Mouse (Mus musculus) neural tube, embryonic 10.5 days (tissue): Measurements from ENCODE around the gene Cttnbp2.

Experiments used
- DNase-seq: peaks from one replicate; pipeline ENCODE4 v3.0.0-alpha.2; 2017; ENCODE audit warnings: low spot score; ENCODE audit errors: extremely low spot score

Cttnbp2 gene

DNA sequence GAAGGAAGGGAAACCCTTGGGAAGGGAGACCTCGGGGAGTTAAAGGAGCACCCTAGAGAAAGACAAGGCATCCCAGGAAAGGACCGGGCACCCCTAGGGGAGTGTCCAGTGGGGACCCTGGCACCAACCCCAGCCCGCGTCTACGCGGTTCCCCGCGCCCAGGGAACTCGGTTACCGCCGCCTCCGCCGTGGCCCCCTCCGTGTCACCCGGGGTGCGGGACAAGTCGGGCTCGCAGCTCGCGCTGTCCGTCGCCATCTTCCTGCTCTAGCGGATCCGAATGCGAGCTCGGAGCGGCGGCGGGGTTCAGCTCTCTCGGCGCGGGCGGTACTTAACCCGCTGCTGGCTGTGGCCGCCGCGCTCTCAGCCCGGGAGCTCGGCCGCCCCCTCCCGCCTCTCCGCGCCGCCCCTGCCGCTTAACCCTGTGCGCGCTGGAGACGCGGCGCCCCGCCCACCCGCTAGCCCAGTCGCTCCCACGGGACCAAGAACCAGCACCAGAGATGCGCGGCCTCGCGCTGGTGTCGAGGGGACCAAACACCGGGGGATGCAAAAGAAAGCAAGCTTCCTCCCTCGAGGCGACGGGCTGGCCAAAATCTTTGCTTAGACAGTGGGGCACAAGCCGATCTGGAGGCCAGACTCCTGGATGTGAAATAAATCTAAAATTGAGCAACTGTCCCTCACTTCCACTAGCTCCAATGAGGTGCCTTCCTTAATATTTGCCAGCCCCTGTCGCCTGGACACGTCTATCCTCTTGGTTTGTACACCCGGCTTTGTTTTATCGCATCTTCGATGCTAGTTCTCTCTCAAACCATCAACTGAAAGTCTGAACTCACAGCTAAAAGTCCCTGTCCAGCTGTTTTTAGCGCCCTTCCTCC lies at the start of gene Cttnbp2:
Cttnbp2 (minus strand) TSS at position 364 of the 873 bp plus-strand sequence.
- peak; percentile 80 for DNase-seq

DNA sequence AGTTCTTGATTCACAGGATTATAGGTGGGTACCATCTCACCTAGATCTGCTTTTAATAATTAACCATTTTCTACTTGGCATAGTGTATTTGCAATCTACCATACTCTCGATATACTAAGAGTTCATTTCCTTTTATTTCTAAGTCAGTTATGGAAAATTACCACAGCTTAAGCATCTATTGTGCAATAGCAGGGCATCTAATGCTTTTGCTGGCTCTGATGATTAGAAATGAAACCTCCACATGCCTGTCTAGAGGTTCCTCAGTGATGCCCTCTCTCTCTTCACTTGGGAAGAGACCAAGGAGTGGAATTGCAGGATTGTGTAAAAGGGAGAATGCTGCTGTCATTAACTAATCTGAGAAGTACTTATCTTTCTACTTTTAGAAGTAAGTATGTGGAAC lies 44.4 kb upstream of the Cttnbp2 start:
- no peak for DNase-seq

DNA sequence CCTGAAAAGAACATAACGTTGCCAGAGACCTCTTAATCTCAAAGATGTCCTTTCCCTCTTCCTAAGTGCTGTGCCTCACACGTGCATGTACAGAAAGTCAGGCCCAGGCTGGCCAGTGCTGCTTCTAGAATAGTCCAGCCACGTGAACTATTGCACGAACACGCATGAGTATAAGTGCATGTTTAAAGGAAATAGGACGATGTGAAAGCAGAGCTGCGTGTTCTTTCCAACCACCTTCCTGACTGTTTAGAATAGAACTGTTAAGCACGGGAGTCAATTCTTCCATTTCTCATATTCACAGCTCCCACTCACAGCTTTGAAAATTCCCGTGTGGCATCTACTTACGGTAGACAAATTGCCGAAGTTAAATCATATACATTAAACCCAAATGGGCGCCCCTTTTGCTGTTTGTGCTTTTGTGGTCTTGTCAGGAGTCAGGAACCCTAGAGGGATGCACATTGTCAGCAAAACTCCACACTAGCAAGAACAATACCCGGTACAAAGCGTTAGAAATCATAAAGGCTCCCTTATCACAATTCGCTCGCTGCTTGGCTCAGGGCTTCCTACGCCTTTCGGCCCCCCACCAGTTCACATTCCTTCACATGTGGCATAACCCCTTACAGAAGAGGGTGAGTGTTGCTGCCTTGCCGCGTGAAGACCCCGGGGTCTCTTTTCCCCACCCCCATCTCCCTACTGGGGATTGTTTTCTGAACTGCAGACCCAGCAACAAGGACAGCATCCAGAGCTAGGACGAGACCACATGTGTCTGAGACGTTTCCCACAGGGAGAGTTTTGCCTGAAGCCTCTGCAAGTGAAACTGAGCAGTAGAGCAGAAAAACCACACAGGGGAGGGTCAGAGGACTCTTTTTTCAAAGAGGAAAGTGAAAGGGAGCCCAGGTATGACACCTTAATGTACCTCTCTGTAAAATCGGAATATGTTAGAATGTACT lies 33.1 kb upstream of the Cttnbp2 start:
- DNase-seq: no peak

DNA sequence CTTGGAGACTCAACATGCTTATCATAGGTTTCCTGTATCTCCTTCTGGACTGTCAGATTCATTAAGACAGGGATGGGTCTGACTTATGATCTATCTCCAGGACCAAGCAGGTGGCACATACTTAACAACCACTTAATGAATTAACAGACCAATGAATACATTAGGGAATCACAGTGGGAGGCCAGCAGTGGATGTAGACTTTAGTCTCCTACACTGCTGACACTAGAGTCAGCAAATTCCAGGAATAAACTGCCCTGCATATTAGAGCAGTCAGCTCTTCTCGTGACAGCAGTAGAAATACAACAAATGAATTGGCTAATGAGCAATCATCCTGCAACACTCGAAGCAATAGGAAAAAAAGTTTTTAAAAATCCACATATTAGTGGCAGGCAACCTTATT lies 29.2 kb upstream of the Cttnbp2 start:
- DNase-seq: no peak

DNA sequence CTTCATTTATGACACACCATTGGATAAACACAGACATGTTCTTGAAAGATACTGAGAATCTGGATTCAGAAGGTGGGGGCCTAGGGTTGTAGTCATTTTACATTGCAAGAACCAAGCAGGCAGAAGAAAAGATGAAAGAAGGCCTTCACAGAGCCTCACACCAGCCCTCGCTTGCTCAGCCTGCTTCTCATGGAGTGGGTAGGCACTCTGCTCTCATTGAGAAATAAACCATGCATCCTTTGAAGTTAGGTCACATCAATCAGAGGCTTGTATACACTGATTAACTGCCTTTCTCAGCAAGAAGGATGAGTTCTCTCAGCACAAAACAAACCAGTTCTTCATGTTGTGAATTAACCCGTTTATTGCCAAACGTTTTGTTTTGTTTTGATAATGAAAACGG lies 25.8 kb upstream of the Cttnbp2 start:
- no peak for DNase-seq

DNA sequence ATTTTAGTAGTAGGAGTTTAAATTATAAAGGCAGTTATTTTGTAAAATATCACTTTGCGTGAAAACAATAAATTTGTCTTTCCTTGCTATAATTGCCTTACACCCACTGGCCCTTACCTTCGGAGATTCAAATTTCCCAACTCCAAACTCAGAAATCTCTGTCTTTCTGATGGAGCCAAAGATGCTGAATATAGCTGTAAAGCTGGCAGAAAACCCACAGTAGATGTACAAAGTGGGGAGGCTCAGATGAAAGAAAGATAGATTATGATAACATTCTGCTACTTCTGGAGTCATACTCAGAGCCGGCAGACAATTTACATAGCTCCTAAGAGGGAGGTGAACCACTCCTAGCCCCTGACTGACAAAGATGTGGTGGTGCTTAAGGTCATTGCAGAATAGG lies 15.8 kb upstream of the Cttnbp2 start:
- no peak for DNase-seq

DNA sequence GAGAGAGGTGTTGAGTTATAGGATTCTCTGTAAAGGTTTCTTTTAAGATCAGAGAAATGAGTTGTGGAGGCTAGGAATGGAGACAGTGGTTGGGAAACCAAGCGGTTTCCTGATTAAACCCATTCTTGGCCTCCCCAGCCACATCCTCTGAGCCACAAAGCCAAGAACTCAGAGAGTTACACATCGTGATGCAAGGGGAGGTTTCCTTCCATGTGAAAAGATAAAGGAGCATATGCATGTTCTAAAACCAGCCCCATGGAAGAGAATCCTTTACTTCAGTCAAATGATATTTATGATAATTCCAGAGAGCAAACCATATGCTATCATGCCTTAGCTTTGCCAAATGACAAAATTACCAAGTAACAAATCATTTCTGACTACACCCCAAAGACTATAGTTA lies 3.0 kb upstream of the Cttnbp2 start:
- DNase-seq: no peak

DNA sequence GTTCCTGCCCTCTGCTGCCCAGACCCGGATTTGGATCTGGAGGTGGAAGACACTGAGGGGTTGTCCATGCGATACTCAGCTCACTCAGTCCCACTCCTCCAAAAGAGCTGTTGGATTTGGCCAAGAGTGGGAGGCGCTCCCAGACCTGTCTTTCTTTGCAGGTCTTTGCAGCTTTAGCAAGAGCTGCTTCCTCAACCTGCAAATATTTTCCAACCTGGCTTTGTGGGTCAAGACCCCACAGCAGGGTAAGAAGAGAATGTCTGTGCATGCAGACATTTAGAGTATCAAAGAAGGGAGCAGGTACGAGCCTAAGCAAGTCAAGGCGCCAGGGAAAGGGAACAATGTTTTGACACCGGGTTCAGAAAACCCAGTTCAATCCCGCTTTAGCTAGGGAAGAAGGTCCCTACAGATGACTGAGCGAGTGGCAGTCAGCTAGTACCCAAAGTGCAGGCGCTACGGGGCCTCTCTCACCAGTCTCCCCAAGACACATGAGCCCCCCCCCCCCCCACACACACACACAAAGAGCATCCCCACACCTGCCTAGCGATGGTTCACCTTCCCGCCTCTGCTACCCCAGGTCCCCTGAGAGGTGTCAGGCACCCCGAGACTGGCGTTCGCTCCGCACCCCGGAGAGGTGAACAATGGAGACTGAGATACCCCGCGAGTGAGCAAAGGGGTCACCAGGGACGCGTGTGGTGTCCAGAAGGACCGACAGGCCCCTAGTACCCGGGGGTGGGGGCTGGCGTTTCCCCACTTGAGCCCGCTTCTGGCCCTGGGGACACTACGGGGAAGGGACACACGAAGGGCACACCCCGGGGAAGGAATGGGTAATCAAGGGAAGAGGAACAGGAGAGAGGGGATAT lies 801 bp downstream of the Cttnbp2 start:
- DNase-seq: peak; percentile 51

DNA sequence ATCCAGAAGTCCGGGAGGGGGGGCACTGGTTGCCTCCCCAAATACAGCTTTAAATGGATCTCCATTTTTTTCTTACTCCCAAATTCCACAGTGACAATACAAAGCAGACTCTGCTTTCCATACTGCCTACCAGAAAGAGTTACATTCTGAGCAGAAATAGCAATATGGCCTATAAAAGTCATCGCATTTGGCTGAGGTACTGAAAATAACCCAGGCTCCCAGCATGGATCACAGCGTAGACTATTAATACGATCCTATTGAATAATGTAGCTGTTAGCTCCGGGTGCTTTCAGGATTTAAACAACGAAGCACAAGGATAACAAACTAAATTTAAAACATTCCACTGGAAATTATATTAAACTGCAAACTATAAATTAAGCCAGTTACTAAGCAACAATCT lies 2.8 kb downstream of the Cttnbp2 start:
- DNase-seq: no peak

DNA sequence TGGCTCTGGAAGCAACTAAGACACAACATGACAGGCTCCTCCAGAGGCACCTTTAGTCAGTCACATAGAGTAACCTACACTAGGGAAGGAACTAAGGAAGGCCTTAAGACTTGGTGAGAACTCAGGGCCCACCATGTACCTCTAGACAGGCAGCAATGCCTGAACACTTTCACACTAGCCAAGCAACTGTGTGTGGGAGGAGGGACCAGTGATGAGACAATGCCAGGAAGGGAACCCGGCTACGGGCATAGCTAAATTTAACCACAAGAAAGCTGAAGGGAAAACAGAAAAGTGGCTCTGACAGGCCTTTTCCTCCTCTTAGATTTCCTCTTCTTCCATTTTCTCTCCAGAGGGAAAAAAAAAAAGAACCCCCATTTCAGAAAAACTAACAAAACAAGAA lies 6.6 kb downstream of the Cttnbp2 start:
- no peak for DNase-seq

DNA sequence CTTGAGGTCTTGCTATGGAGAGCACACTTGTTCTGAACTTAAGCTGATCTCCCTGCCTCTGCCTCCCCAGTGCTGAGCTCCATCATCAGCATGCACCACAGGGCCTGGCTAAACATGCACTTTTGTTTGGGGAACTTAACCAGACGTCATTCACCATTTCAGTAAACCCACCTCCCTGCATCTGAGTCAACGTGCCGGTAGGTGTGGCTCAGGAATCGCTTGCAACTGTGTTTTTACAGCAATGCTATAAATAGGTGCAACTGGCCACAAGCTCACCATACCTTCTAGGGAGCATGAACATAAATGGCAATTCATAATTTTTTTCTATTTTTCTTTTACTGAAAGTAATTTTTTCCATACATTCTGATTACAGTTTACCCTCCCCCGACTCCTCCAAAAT lies 14.8 kb downstream of the Cttnbp2 start:
- DNase-seq: no peak

DNA sequence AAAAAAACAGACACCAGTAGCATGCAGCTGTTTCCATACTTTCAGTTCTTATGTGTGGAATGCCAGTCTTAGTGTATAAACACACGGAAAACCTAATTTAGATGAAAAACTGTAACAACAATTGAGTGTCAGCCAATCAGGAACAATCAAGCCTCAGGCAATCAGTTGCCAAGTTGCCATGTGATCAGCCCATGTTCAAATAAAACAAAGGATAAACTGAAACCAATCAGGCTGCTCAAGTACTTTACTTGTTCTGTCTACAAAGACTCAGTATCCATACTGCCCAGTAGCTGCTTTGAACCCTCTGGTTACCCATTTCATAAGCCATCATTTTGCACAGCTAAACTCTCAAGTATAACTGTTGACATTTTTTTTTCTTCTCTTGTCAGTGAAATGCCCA lies 21.7 kb downstream of the Cttnbp2 start:
- no peak for DNase-seq

DNA sequence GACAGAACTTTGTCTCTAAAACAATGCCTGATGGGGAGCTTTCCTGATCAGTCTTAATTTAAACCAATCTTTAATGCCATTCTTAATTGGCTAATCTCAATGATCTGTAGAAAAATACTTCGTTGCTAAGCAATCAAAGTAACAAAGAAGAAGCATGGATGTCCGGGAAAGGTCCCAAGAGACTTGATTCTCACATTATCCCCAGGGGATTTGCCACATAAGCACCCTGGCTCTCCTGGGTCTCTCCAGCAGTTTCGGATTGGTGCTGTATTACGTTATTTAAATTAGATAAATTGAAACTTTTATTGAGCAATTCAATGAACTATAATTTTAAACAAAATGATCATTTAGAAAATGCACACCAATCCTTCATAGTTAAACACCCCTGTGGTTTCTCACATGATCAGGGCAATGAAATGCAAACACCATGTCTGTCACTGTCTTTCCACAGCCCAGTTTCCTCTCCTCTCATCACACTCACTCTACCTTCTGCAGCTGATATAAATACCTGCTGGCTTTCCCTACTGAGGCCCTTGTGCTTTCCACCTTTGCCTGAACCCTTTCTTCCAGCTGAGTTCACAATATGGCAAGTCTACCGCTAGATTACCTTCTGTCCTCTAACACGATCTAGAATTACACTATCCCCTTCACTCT lies 22.3 kb downstream of the Cttnbp2 start:
- DNase-seq: no peak

DNA sequence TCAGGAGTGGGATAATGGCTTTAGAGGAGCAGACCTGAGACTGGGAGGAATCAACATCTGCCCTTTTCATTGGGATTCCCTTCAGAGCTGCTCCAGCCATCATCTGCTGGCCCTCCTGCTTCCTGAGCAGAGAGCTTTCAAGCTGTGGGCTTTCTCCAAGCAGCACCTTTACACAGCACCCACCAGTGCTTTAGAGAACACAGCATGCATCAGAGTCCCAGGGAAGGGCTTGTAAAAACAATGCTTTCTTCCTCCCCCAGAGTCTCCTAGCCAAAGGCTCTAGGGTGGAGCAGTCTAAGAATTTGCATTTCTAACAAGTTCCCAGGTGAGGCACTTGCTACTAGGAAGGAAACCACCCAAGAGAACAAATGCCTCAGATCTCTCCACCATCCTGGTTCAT lies 29.6 kb downstream of the Cttnbp2 start:
- DNase-seq: no peak

DNA sequence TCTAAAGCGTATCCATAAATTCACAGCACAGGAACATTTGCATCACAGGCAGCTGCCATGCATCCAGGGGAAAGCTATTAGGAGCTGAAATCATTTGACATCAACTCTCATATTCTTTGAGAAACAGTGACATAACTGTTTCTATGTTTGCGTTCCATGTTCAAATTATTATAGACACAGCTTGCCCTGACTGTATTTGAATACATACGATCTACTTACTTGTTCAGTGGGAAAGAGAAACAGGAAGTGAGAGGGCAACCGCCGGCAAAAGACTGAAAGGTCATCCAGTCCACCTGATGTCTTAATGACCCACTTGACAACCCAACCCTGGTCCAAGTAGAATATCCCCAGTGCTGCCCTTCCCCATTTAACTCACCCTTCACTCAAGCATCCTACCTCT lies 30.6 kb downstream of the Cttnbp2 start:
- DNase-seq: no peak

DNA sequence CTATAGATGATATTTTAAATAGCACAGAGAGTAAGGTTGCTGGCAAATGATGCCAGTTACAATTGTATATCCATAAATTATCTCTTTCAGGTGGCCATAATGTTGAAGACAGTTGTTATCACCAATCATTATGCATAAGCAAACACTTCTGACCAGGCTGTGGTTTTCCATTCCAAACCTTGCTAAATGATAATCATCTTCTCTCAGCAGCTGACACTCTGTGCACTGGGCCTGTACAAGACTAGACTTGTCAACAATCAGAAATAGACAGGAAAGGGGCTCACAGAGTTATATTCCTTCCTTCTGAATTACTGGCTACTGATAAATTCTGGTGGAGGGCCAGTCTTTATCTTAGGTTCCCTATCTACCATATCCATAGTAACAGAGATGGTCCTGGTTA lies 32.1 kb downstream of the Cttnbp2 start:
- DNase-seq: no peak

DNA sequence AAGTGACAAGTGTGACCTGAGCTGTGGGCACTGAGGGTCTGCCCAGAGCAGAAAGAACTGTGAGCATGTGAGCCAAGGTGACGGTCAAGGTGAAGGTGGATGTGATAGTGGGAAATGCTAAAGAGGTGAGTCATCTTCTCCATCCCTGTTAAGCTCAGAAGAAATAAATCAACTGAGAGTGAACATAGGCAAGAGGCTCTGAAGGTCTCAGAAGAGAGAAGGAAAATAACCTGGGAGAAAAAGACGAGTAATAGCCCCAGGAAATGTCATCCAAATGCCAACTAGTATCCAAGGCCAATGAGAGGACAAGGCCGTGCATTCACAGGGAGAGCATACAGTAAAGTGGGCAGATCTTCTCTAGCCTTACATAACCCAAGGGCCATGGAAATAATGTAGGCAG lies 32.9 kb downstream of the Cttnbp2 start:
- no peak for DNase-seq

DNA sequence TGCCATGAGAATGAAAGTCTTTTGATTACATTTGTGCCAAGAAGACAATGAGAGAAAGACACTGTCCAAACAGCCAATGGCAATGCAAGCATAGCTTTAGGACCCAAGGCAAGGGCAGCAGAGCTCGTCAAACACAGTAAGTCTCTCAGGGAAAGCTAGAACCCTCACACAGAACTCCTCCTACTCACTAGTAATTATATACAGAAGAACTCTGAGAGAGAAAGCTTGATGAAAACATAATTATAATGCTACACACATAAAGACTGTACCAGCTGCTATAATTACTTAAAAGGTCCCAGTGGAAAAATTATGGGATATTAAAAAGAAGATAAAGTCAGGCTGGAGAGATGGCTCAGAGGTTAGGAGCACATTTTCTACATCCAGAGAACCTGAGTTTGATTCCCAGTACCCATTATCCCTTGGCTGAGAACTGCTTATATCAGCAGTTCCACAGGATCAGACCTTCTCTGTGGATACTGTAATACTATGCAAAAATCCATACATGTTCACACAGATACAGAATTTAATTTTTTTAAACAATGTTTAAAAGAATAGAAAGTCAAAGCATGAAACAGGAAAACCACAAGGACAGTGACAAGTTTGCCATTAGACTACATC lies 37.2 kb downstream of the Cttnbp2 start:
- DNase-seq: no peak

DNA sequence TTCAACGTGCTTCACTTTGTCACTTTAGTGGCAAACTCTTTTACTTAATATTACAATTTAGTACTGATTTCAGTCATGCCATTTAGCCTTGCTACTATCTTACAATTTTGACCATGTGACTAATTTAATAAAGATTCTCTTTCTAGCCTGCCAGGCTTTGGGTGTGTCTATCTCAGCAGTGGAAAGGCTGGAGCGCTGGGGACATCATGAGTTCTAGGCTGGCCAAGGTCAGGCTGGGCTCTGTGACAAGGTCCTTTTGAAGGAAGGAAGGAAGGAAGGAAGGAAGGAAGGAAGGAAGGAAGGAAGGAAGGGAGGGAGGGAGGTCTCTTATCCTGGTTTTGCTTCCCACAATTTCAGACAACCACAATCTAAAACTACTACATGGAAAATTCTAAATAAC lies 39.7 kb downstream of the Cttnbp2 start:
- DNase-seq: no peak

DNA sequence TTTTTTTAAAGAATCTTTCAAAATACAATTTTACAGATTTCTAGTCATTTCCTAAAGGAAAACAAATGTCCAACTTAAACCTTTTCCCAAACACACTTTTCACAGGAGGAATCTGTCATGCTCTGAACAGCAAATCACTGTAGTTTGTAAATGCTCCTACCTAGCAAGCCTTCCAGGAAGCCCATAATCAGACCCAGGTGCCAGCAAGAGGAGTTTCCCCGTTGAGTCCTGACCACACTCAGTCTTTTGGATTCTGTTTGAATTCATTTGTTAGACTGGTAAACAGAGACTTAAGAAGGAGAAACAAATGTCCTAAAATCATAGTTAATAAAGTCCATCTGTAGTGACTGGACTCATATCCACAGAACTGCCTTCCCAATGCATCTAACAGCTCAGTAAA lies 40.1 kb downstream of the Cttnbp2 start:
- DNase-seq: no peak
